11 mouse cellular contexts compared by ENCODE assay signal in the genomic region with DNA sequence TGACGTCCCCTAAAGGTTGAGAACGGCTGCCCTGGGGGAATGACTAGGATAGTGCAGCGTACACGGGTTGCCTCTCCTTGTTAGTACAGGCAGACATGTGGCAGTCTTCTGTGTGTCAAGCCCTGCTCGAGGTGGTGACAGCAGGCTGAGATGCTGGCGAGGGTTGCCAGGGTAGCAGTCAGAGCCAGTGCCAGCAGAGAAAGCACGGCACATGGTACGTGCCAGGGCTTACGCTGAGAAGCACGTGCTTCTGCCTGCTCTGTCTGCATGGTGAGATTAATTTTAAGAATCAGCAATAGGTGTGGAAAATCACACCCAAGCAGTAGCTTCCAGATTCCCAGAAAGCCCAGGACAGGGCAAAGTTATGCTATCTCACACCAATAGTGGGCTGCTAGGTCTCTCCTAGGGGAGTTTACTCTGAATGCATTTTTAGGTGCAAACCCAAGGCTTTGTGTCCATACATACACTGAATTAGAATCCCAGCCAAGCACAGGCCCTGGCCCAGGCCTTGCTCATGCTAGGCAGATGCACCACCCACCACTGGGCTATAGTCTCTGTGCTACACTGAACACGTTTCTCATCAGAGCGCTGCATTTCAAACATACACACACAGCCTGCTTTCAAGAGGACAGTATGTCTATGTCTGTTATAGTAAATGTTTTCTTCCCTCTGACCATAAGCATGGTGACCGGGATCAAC. TPM values are rescaled to one million over a fixed set of nuclear protein-coding genes. Genes with fewer than 3 reads are reported as not detected.
A peak's percentile ranks its signal among the peaks of the same experiment; 100 is the strongest.
DNase-seq lines count a peak whose midpoint lies in the region; ATAC-seq and TF ChIP-seq lines count a peak whose summit lies in the region.
"Had no signal": no experiment of that assay in that cellular context is flagged by ENCODE, and none has a peak within 500 bp of the region (broad histone marks: within the 10 kb centered on the region; RNA-seq: fewer than 3 reads in every experiment).

No protein-coding gene starts in this region.

- no peaks in the 10 kb centered on the region for H3K9me3 ChIP-seq in heart, embryonic 11.5 days (replicated peaks; ENCODE audit: control insufficient read depth, low read length)
- H3K9me3 ChIP-seq in heart, embryonic 16.5 days (replicated peaks; ENCODE audit: control insufficient read depth, low read length): no peaks in the 10 kb centered on the region
- H3K9me3 ChIP-seq in liver, embryonic 11.5 days (ENCODE audit: control insufficient read depth, low read length): no peaks in the 10 kb centered on the region
- H3K9me3 ChIP-seq: intestine, embryonic 15.5 days; neural tube, embryonic 13.5 days had no signal

- WGBS in heart, adult 2 months: 65% methylated on average over 13 of the region's 13 CpGs
- 82% methylated on average over 13 of the region's 13 CpGs for WGBS in heart, embryonic 11.5 days (ENCODE audit: insufficient replicate concordance)
- WGBS in cerebellum, adult 2 months: 23% methylated on average over 13 of the region's 13 CpGs
- 62% methylated on average over 13 of the region's 13 CpGs for WGBS in heart, embryonic 16.5 days
- 95% methylated on average over 13 of the region's 13 CpGs for WGBS in liver, embryonic 11.5 days

- TF ChIP-seq POLR2A in heart, adult 2 months (IDR thresholded peaks at IDR 0.05; ENCODE audit: insufficient read depth, low read depth, low read length): no peak
- no peak for TF ChIP-seq POLR2A in cerebellum, adult 2 months (IDR thresholded peaks at IDR 0.05; ENCODE audit: borderline replicate concordance, insufficient read depth, low read length)

- peaks cover 1% of the 10 kb centered on the region; the same call in 1 of the 2 replicates for H3K36me3 ChIP-seq in heart, adult 2 months (ENCODE audit: control insufficient read depth, insufficient read depth, low read length)
- peaks cover 42% of the 10 kb centered on the region for H3K36me3 ChIP-seq in heart, embryonic 11.5 days (ENCODE audit: control insufficient read depth, insufficient read depth, low read length)
- peaks cover 51% of the 10 kb centered on the region for H3K36me3 ChIP-seq in heart, embryonic 16.5 days (ENCODE audit: control insufficient read depth, insufficient read depth)
- H3K36me3 ChIP-seq in liver, embryonic 11.5 days (ENCODE audit: control insufficient read depth, insufficient read depth, low read length): peaks cover 38% of the 10 kb centered on the region

- H3K27ac ChIP-seq in heart, adult 2 months: no peak overlapping the region
- no peak overlapping the region for H3K27ac ChIP-seq in heart, embryonic 11.5 days (ENCODE audit: low read depth, low read length)
- peak overlapping the region; percentile 14 for H3K27ac ChIP-seq in cerebellum, adult 2 months (ENCODE audit: insufficient read depth, low read length)
- H3K27ac ChIP-seq in heart, embryonic 16.5 days (ENCODE audit: low read length): peak overlapping the region; percentile 73
- no peak overlapping the region for H3K27ac ChIP-seq in liver, embryonic 11.5 days (ENCODE audit: low read depth, low read length)
- H3K27ac ChIP-seq: intestine, embryonic 15.5 days; neural tube, embryonic 13.5 days had no signal

- peak; percentile 68 to 84 for DNase-seq in heart, adult 2 months
- peak; percentile 59 for DNase-seq in 3134 (ENCODE audit: extremely low read depth, insufficient read length, low spot score)
- DNase-seq in cerebellum, adult 2 months: peak; percentile 70 to 85
- no peak for DNase-seq in natural killer cell, adult 2 months (ENCODE audit: low spot score in 2 of 2)
- no peak for DNase-seq in liver, embryonic 11.5 days (ENCODE audit: low spot score)
- DNase-seq in lung, postnatal 14 days: no peak
- DNase-seq: lung, postnatal 4 days had no signal

- H3K4me2 ChIP-seq in heart, embryonic 11.5 days: no peak overlapping the region
- no peak overlapping the region for H3K4me2 ChIP-seq in heart, embryonic 16.5 days (ENCODE audit: low read depth, low read length)
- no peak overlapping the region for H3K4me2 ChIP-seq in liver, embryonic 11.5 days
- H3K4me2 ChIP-seq: intestine, embryonic 15.5 days; neural tube, embryonic 13.5 days had no signal

- H3K9ac ChIP-seq in heart, adult 2 months (ENCODE audit: low read depth, low read length): no peak overlapping the region
- H3K9ac ChIP-seq in heart, embryonic 11.5 days (ENCODE audit: low read depth, low read length): no peak overlapping the region
- H3K9ac ChIP-seq in heart, embryonic 16.5 days (ENCODE audit: low read length): no peak overlapping the region
- no peak overlapping the region for H3K9ac ChIP-seq in liver, embryonic 11.5 days (ENCODE audit: low read depth, low read length)
- H3K9ac ChIP-seq: intestine, embryonic 15.5 days; neural tube, embryonic 13.5 days had no signal

- peaks cover 8% of the 10 kb centered on the region for H3K4me1 ChIP-seq in heart, adult 2 months (ENCODE audit: control insufficient read depth, insufficient read depth, low read length)
- H3K4me1 ChIP-seq in heart, embryonic 11.5 days (ENCODE audit: control insufficient read depth, insufficient read depth, low read length): peaks cover 7% of the 10 kb centered on the region; the same call in 1 of the 2 replicates
- H3K4me1 ChIP-seq in cerebellum, adult 2 months (ENCODE audit: control insufficient read depth, insufficient read depth, low read length): peaks cover 54% of the 10 kb centered on the region
- H3K4me1 ChIP-seq in heart, embryonic 16.5 days (ENCODE audit: control insufficient read depth, insufficient read depth, low read length): peaks cover 27% of the 10 kb centered on the region
- H3K4me1 ChIP-seq in liver, embryonic 11.5 days (replicated peaks; ENCODE audit: control insufficient read depth, insufficient read depth, low read length): no peaks in the 10 kb centered on the region; the same call in 1 of the 2 replicates
- H3K4me1 ChIP-seq: intestine, embryonic 15.5 days; neural tube, embryonic 13.5 days had no signal

- H3K79me2 ChIP-seq in heart, adult 2 months (replicated peaks; ENCODE audit: control insufficient read depth, insufficient read depth, low read length): no peaks in the 10 kb centered on the region

- peak; percentile 92 for TF ChIP-seq EP300 in heart, adult 2 months (IDR thresholded peaks at IDR 0.05; ENCODE audit: insufficient read depth, low read depth, low read length)

- TF ChIP-seq CTCF in heart, adult 2 months (IDR thresholded peaks at IDR 0.05): peak; percentile 24
- TF ChIP-seq CTCF in cerebellum, adult 2 months (IDR thresholded peaks at IDR 0.05; ENCODE audit: borderline replicate concordance, insufficient read depth, low read depth, low read length): no peak

- ATAC-seq in heart, embryonic 11.5 days (replicated peaks; ENCODE audit: insufficient number of reproducible peaks, low FRiP score, low TSS enrichment): no peak
- ATAC-seq in heart, embryonic 16.5 days (replicated peaks; ENCODE audit: extremely low read depth, insufficient read depth, low FRiP score): peak; percentile 76
- no peak for ATAC-seq in liver, embryonic 11.5 days (replicated peaks; ENCODE audit: low FRiP score)
- ATAC-seq: intestine, embryonic 15.5 days had no signal

- intact Hi-C loops in heart, adult 2 months (cut with DNase I): no loop called here

- no peak overlapping the region for H3K4me3 ChIP-seq in heart, adult 2 months
- H3K4me3 ChIP-seq in heart, embryonic 11.5 days (ENCODE audit: low read depth, low read length): no peak overlapping the region
- no peak overlapping the region for H3K4me3 ChIP-seq in cerebellum, adult 2 months (replicated peaks; ENCODE audit: insufficient read depth, low read depth, low read length)
- no peak overlapping the region for H3K4me3 ChIP-seq in heart, embryonic 16.5 days (ENCODE audit: low read length)
- no peak overlapping the region for H3K4me3 ChIP-seq in liver, embryonic 11.5 days (ENCODE audit: low read depth, low read length)
- H3K4me3 ChIP-seq: intestine, embryonic 15.5 days; neural tube, embryonic 13.5 days had no signal

- no peaks in the 10 kb centered on the region for H3K27me3 ChIP-seq in heart, adult 2 months (ENCODE audit: control insufficient read depth, insufficient read depth, low read length)
- no peaks in the 10 kb centered on the region for H3K27me3 ChIP-seq in heart, embryonic 11.5 days (ENCODE audit: control insufficient read depth, insufficient read depth, low read length)
- no peaks in the 10 kb centered on the region for H3K27me3 ChIP-seq in cerebellum, adult 2 months (ENCODE audit: control insufficient read depth, insufficient read depth, low read length)
- no peaks in the 10 kb centered on the region for H3K27me3 ChIP-seq in heart, embryonic 16.5 days (ENCODE audit: control insufficient read depth, insufficient read depth, low read length)
- H3K27me3 ChIP-seq in liver, embryonic 11.5 days (replicated peaks; ENCODE audit: control insufficient read depth, insufficient read depth, low read length): no peaks in the 10 kb centered on the region
- H3K27me3 ChIP-seq: intestine, embryonic 15.5 days; neural tube, embryonic 13.5 days had no signal

RNA-seq across cellular contexts. Expression of a gene that starts 31.3 kb away (rescaled TPM):
- 10 to 100 TPM; 31.4 to 32.9 TPM for total RNA-seq in heart, adult 2 months (2021)
- polyA plus RNA-seq in heart, adult 2 months (2012; rRNA removed): 21.3 and 32.2 TPM in 2 replicates
- polyA plus RNA-seq in heart, embryonic 11.5 days (2014; fragmentation: Nextera tagmentation; extraction: Ambion mirVana): 37.6 and 39.7 TPM in 2 replicates
- polyA plus RNA-seq in cerebellum, adult 2 months (2012; rRNA removed): 61.6 and 62.1 TPM in 2 replicates
- 28.4 and 33.7 TPM in 2 replicates for polyA plus RNA-seq in heart, embryonic 16.5 days (2015; fragmentation: Nextera tagmentation; extraction: Ambion mirVana)
- polyA plus RNA-seq in liver, embryonic 11.5 days (2014; fragmentation: Nextera tagmentation; extraction: Ambion mirVana): 81.2 and 96.5 TPM in 2 replicates

RNA-seq across cellular contexts. Expression of a gene that starts 32.2 kb away (rescaled TPM):
- total RNA-seq in heart, adult 2 months (2021): 10 to 100 TPM; 27.6 to 28.7 TPM
- polyA plus RNA-seq in heart, adult 2 months (2012; rRNA removed): 32.6 and 35.3 TPM in 2 replicates
- polyA plus RNA-seq in heart, embryonic 11.5 days (2014; fragmentation: Nextera tagmentation; extraction: Ambion mirVana): 28.9 and 30.6 TPM in 2 replicates
- polyA plus RNA-seq in cerebellum, adult 2 months (2012; rRNA removed): 96.5 and 107 TPM in 2 replicates
- polyA plus RNA-seq in heart, embryonic 16.5 days (2015; fragmentation: Nextera tagmentation; extraction: Ambion mirVana): 38.6 and 46.6 TPM in 2 replicates
- polyA plus RNA-seq in liver, embryonic 11.5 days (2014; fragmentation: Nextera tagmentation; extraction: Ambion mirVana): 37.5 and 46.1 TPM in 2 replicates

RNA-seq across cellular contexts. Expression of a gene that starts 35.6 kb away (rescaled TPM):
- 1 to 10 TPM; 3.4 to 4.0 TPM for total RNA-seq in heart, adult 2 months (2021)
- polyA plus RNA-seq in heart, adult 2 months (2012; rRNA removed): 6.1 and 8.5 TPM in 2 replicates
- polyA plus RNA-seq in heart, embryonic 11.5 days (2014; fragmentation: Nextera tagmentation; extraction: Ambion mirVana): 8.0 and 8.3 TPM in 2 replicates
- 33.9 and 35.5 TPM in 2 replicates for polyA plus RNA-seq in cerebellum, adult 2 months (2012; rRNA removed)
- polyA plus RNA-seq in heart, embryonic 16.5 days (2015; fragmentation: Nextera tagmentation; extraction: Ambion mirVana): 8.4 and 9.6 TPM in 2 replicates
- 7.9 and 11.4 TPM in 2 replicates for polyA plus RNA-seq in liver, embryonic 11.5 days (2014; fragmentation: Nextera tagmentation; extraction: Ambion mirVana)

RNA-seq across cellular contexts. Expression of a gene that starts 52.4 kb away (rescaled TPM):
- 10 to 100 TPM; 14.2 to 17.0 TPM for total RNA-seq in heart, adult 2 months (2021)
- 36.3 and 37.8 TPM in 2 replicates for polyA plus RNA-seq in heart, adult 2 months (2012; rRNA removed)
- polyA plus RNA-seq in heart, embryonic 11.5 days (2014; fragmentation: Nextera tagmentation; extraction: Ambion mirVana): 55.7 and 57.1 TPM in 2 replicates
- polyA plus RNA-seq in cerebellum, adult 2 months (2012; rRNA removed): 79.3 and 87.5 TPM in 2 replicates
- 58.8 and 69.2 TPM in 2 replicates for polyA plus RNA-seq in heart, embryonic 16.5 days (2015; fragmentation: Nextera tagmentation; extraction: Ambion mirVana)
- 51.3 and 53.4 TPM in 2 replicates for polyA plus RNA-seq in liver, embryonic 11.5 days (2014; fragmentation: Nextera tagmentation; extraction: Ambion mirVana)

Comparison
In these comparisons a context has a peak if more than half of its experiments do, and no peak if none do; other contexts are left out.
1. H3K27ac ChIP-seq: peak in cerebellum, adult 2 months (single experiment) and heart, embryonic 16.5 days (single experiment); none in heart, adult 2 months (single experiment), heart, embryonic 11.5 days (single experiment) and liver, embryonic 11.5 days (single experiment).
2. DNase-seq: peak in heart, adult 2 months (2 of 2), 3134 (single experiment) and cerebellum, adult 2 months (2 of 2); none in natural killer cell, adult 2 months (0 of 2), liver, embryonic 11.5 days (single experiment) and lung, postnatal 14 days (single experiment).